ENCODE assay signal across 8 mouse cellular contexts in genomic region chrX:140456279-140456731, GRCm38 (mm10). TPM values are rescaled to one million over a fixed set of nuclear protein-coding genes. Genes with fewer than 3 reads are reported as not detected.
DNase-seq lines count a peak whose midpoint lies in the region; ATAC-seq and TF ChIP-seq lines count a peak whose summit lies in the region.

TSS of gene Prps1 (plus strand) at chrX:140456613.

- no peaks in the 10 kb centered on the region for H3K36me3 ChIP-seq in heart, embryonic 11.5 days (ENCODE audit: control insufficient read depth, insufficient read depth, low read length)
- no peaks in the 10 kb centered on the region for H3K36me3 ChIP-seq in kidney, embryonic 16.5 days (ENCODE audit: insufficient read depth, low read length)
- H3K36me3 ChIP-seq in liver, adult 2 months (ENCODE audit: control insufficient read depth, insufficient read depth, low read length) = no peaks in the 10 kb centered on the region
- H3K36me3 ChIP-seq in myocyte (ENCODE audit: control insufficient read depth, insufficient read depth) = no peaks in the 10 kb centered on the region
- no peaks in the 10 kb centered on the region for H3K36me3 ChIP-seq in splenic B cell, adult 2 months (ENCODE audit: control insufficient read depth, insufficient read depth, low read length, poor library complexity, severe bottlenecking)

- 0 out of 2 replicates have a peak within 1 kb of the TSS, but pooled peaks have one; percentile 22 for H3K27ac ChIP-seq in heart, embryonic 11.5 days (ENCODE audit: low read depth, low read length)
- no peak within 1 kb of the TSS for H3K27ac ChIP-seq in kidney, embryonic 16.5 days (ENCODE audit: low read length)
- H3K27ac ChIP-seq in liver, adult 2 months (replicated peaks; ENCODE audit: insufficient read depth, low read depth, low read length) = peak within 1 kb of the TSS; percentile 43

- ATAC-seq in erythroblast, adult 5-6 weeks (replicated peaks; ENCODE audit: low FRiP score, poor library complexity, severe bottlenecking) = peak; percentile 98
- peak; percentile 86 for ATAC-seq in heart, embryonic 11.5 days (replicated peaks; ENCODE audit: insufficient number of reproducible peaks, low FRiP score, low TSS enrichment)
- ATAC-seq in kidney, embryonic 16.5 days (ENCODE audit: low FRiP score, low TSS enrichment) = peak; percentile 96

- no peak for TF ChIP-seq CTCF in liver, adult 2 months (IDR thresholded peaks at IDR 0.05; ENCODE audit: low read depth, low read length)

- no peaks in the 10 kb centered on the region for H3K9me3 ChIP-seq in heart, embryonic 11.5 days (replicated peaks; ENCODE audit: control insufficient read depth, low read length)
- H3K9me3 ChIP-seq in kidney, embryonic 16.5 days (ENCODE audit: low read length) = no peaks in the 10 kb centered on the region

- H3ac ChIP-seq in myocyte (ENCODE audit: control insufficient read depth, insufficient read length) = peak within 1 kb of the TSS; percentile 48

- no peaks in the 10 kb centered on the region for H3K27me3 ChIP-seq in heart, embryonic 11.5 days (ENCODE audit: control insufficient read depth, insufficient read depth, low read length)
- peaks cover 14% of the 10 kb centered on the region; the same call in 1 of the 2 replicates for H3K27me3 ChIP-seq in kidney, embryonic 16.5 days (ENCODE audit: insufficient read depth, low read length)
- no peaks in the 10 kb centered on the region for H3K27me3 ChIP-seq in liver, adult 2 months (ENCODE audit: control insufficient read depth, insufficient read depth, low read length)
- no peaks in the 10 kb centered on the region for H3K27me3 ChIP-seq in myocyte (ENCODE audit: control insufficient read depth, insufficient read depth, insufficient read length)
- H3K27me3 ChIP-seq in splenic B cell, adult 2 months (ENCODE audit: control insufficient read depth, insufficient read depth, low read length, poor library complexity, severe bottlenecking) = no peaks in the 10 kb centered on the region

- peak; percentile 85 to 90 for DNase-seq in B cell, adult 2 months
- peak; percentile 91 for DNase-seq in brain, adult 2 months (ENCODE audit: low read depth, low spot score)
- DNase-seq in liver, adult 2 months (ENCODE audit: extremely low read depth, low read depth, low spot score) = peak; percentile 89
- DNase-seq in splenic B cell, adult 2 months (ENCODE audit: low read depth, low spot score) = peak; percentile 91

- H3K4me2 ChIP-seq in heart, embryonic 11.5 days = peak within 1 kb of the TSS; percentile 67
- H3K4me2 ChIP-seq in kidney, embryonic 16.5 days (replicated peaks; ENCODE audit: low read depth, low read length) = peak within 1 kb of the TSS; percentile 53
- peak within 1 kb of the TSS; percentile 86 for H3K4me2 ChIP-seq in myocyte (ENCODE audit: low read depth)

- H3K79me2 ChIP-seq in liver, adult 2 months (ENCODE audit: control insufficient read depth, insufficient read depth, low read length) = peaks cover 6% of the 10 kb centered on the region; the same call in 1 of the 2 replicates
- H3K79me2 ChIP-seq in myocyte (ENCODE audit: control insufficient read depth, insufficient read depth) = peaks cover 15% of the 10 kb centered on the region

- TF ChIP-seq POLR2A in liver, adult 2 months (IDR thresholded peaks at IDR 0.05; ENCODE audit: extremely low read depth, insufficient read depth, low read length) = peak; percentile 76
- peak; percentile 91 for TF ChIP-seq POLR2A in myocyte (IDR thresholded peaks at IDR 0.05; ENCODE audit: insufficient read length, low read depth)

- H3K4me1 ChIP-seq in heart, embryonic 11.5 days (ENCODE audit: control insufficient read depth, insufficient read depth, low read length) = no peaks in the 10 kb centered on the region
- no peaks in the 10 kb centered on the region for H3K4me1 ChIP-seq in kidney, embryonic 16.5 days (ENCODE audit: insufficient read depth, low read length)
- H3K4me1 ChIP-seq in liver, adult 2 months (ENCODE audit: control insufficient read depth, insufficient read depth, low read length) = peaks cover 4% of the 10 kb centered on the region

- peak within 1 kb of the TSS; percentile 72 for H3K9ac ChIP-seq in heart, embryonic 11.5 days (ENCODE audit: low read depth, low read length)
- peak within 1 kb of the TSS; percentile 57 for H3K9ac ChIP-seq in kidney, embryonic 16.5 days (replicated peaks; ENCODE audit: low read length)
- peak within 1 kb of the TSS; percentile 76 for H3K9ac ChIP-seq in liver, adult 2 months (ENCODE audit: low read depth, low read length)

- H3K4me3 ChIP-seq in heart, embryonic 11.5 days (ENCODE audit: low read depth, low read length) = peak within 1 kb of the TSS; percentile 67
- H3K4me3 ChIP-seq in kidney, embryonic 16.5 days (ENCODE audit: low read length) = peak within 1 kb of the TSS; percentile 60
- peak within 1 kb of the TSS; percentile 98 for H3K4me3 ChIP-seq in liver, adult 2 months (ENCODE audit: insufficient read depth, low read depth, low read length)
- peak within 1 kb of the TSS; percentile 72 for H3K4me3 ChIP-seq in myocyte

- WGBS in heart, embryonic 11.5 days (ENCODE audit: insufficient replicate concordance) = 17% methylated on average over 26 of the region's 26 CpGs
- 18% methylated on average over 26 of the region's 26 CpGs for WGBS in kidney, embryonic 16.5 days
- under 1% methylated on average over 26 of the region's 26 CpGs for WGBS in liver, adult 2 months

TF ChIP-seq in myocyte, 11 proteins besides CTCF, POLR2A, EP300 and RAD21:
- TF ChIP-seq TCF3 (IDR thresholded peaks at IDR 0.05; ENCODE audit: insufficient read length, low read depth) = no peak
- no peak for TF ChIP-seq MYOD1 (IDR thresholded peaks at IDR 0.05; ENCODE audit: control insufficient read depth in 1 of 3, insufficient read length in 2 of 3, low read depth in 2 of 3)
- no peak for TF ChIP-seq REST (IDR thresholded peaks at IDR 0.05; ENCODE audit: insufficient read depth, insufficient read length)
- TF ChIP-seq POLR2AphosphoS2 (IDR thresholded peaks at IDR 0.05; ENCODE audit: insufficient read length, low read depth) = peak; percentile 78
- TF ChIP-seq USF1 (IDR thresholded peaks at IDR 0.05; ENCODE audit: low read depth) = no peak
- TF ChIP-seq MYOG (IDR thresholded peaks at IDR 0.05; ENCODE audit: control insufficient read depth in 1 of 3, insufficient read depth in 1 of 3, insufficient read length in 2 of 3, low read depth in 2 of 3) = no peak

RNA-seq across cellular contexts. Expression of gene Prps1, which starts in this region (rescaled TPM):
- 13.8 and 14.8 TPM in 2 replicates for total RNA-seq in erythroblast, adult 5-6 weeks (2015; ENCODE audit: low replicate concordance)
- total RNA-seq in erythroblast, adult 5-6 weeks (2017; ENCODE audit: low replicate concordance) = 9.0 and 10.5 TPM in 2 replicates
- polyA plus RNA-seq in heart, embryonic 11.5 days (2014; fragmentation: Nextera tagmentation; extraction: Ambion mirVana) = 59.5 and 70.2 TPM in 2 replicates
- 45.3 and 45.8 TPM in 2 replicates for polyA plus RNA-seq in kidney, embryonic 16.5 days (2015; fragmentation: Nextera tagmentation; extraction: Ambion mirVana)
- 30.7 and 32.4 TPM in 2 replicates for total RNA-seq in liver, adult 2 months (2014; rRNA removed)
- 10.6 and 12.3 TPM in 2 replicates for polyA plus RNA-seq in liver, adult 2 months (2012; rRNA removed)
- 26.9 TPM for polyA plus RNA-seq in myocyte (2012; fragmentation: generic; extraction: Trizol)
